Mouse (Mus musculus) limb, embryonic 10.5 days (tissue): ENCODE results near the gene Ing4. TPM values are rescaled to one million over a fixed set of nuclear protein-coding genes. Genes with fewer than 3 reads are reported as not detected.
A peak's percentile ranks its signal among the peaks of the same experiment; 100 is the strongest.
"Not testable (repeated sequence)": the region's sequence is repeated elsewhere in the genome, so short reads cannot be mapped to it uniquely, and the experiment has no call there.

Source experiments
- DNase-seq: peaks from one replicate; pipeline ENCODE4 v3.0.0-alpha.2; 2017; ENCODE audit warnings: low spot score
- H3K27ac ChIP-seq: fragments of 300-500 bp; sonication (generic); 2 replicates; pipeline ENCODE4 v1.5.1; 2016; ENCODE audit warnings: mild to moderate bottlenecking
- H3K27me3 ChIP-seq: fragments of 300-500 bp; sonication (generic); 2 replicates; pipeline ENCODE4 v1.6.1; 2016; ENCODE audit warnings: low read depth, mild to moderate bottlenecking; ENCODE audit not compliant: poor library complexity, severe bottlenecking
- H3K36me3 ChIP-seq: fragments of 300-500 bp; sonication (generic); 2 replicates; pipeline ENCODE4 v1.6.1; 2016; ENCODE audit warnings: mild to moderate bottlenecking, moderate library complexity
- H3K4me1 ChIP-seq: fragments of 300-500 bp; sonication (generic); 2 replicates; pipeline ENCODE4 v1.6.1; 2016
- H3K4me3 ChIP-seq: fragments of 300-500 bp; sonication (generic); 2 replicates; pipeline ENCODE4 v1.5.1; 2016; ENCODE audit warnings: mild to moderate bottlenecking, moderate library complexity
- H3K9me3 ChIP-seq: fragments of 300-500 bp; sonication (generic); replicated peaks from 2 replicates; pipeline ENCODE4 v1.6.1; 2016; ENCODE audit warnings: mild to moderate bottlenecking
- WGBS: fragments of 180-500 bp; shearing (Covaris S2); methylation state at CpG from one replicate; pipeline ENCODE4 v1.1.7; 2016; 5-methylcytosine and 5-hydroxymethylcytosine counted together
- polyA plus RNA-seq: library from polyadenylated mRNA; unstranded; fragments of >200 nt; fragmentation: Nextera tagmentation; extraction: Ambion mirVana; gene quantifications from 2 replicates; pipeline ENCODE4 v1.2.1, GENCODE M21; 2016

Ing4 gene
- polyA plus RNA-seq, 1 experiment from 2014 or later = 145 TPM

DNA sequence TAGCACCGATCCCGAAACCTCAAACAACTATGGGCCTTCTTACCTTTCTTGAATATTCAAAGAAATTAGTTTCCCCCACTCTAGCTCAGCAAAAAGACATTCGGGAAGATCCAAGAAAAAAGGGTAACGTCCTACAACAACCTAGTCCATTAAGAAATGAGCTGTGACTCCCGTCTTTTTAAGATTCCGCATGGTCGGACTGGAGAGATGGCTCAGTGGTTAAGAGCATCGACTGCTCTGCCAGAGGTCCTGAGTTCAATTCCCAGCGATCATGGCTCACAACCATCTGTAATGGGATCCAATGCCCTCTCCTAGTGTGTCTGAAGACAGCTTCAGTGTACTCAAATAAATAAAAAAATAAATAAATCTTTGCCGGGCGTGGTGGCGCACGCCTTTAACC, 31.5 kb upstream of the Ing4 start:
- peaks cover 29% of the 10 kb centered on the region for H3K4me1 ChIP-seq
- peaks cover 26% of the 10 kb centered on the region for H3K36me3 ChIP-seq
- no peaks in the 10 kb centered on the region for H3K9me3 ChIP-seq
- DNase-seq = no peak
- H3K27ac ChIP-seq = peak overlapping the region; percentile 99
- 47% methylated on average over 13 of the region's 13 CpGs for WGBS
- H3K27me3 ChIP-seq = peaks cover 21% of the 10 kb centered on the region
- peak overlapping the region; percentile 92 for H3K4me3 ChIP-seq

GRCm38 (mm10) chr6:125008586-125009128, 30.9 kb upstream of the Ing4 start:
- peak; percentile 96 for DNase-seq
- H3K4me1 ChIP-seq = peaks cover 26% of the 10 kb centered on the region
- peak overlapping the region; percentile 92 for H3K4me3 ChIP-seq
- H3K9me3 ChIP-seq = no peaks in the 10 kb centered on the region
- WGBS = 1% methylated on average over 34 of the region's 34 CpGs
- H3K27ac ChIP-seq = peak overlapping the region; percentile 99
- peaks cover 32% of the 10 kb centered on the region for H3K36me3 ChIP-seq
- peaks cover 15% of the 10 kb centered on the region for H3K27me3 ChIP-seq

DNA sequence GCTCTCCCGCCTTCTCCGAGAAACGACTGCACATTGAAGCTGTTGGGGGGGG, 30.6 kb upstream of the Ing4 start, which contains the start of gene Zfp384:
TSS of gene Zfp384 (plus strand) at position 17 of the 52 bp plus-strand sequence.
- Histone ChIP-seq H3K36me3 (peaks cover 35% of the 10 kb centered on the region), H3K27ac (peak within 1 kb of the TSS; percentile 99), H3K9me3 (no peaks in the 10 kb centered on the region), H3K4me3 (peak within 1 kb of the TSS; percentile 92), H3K4me1 (peaks cover 24% of the 10 kb centered on the region), H3K27me3 (peaks cover 12% of the 10 kb centered on the region; the same call in 1 of the 2 replicates)
- no peak for DNase-seq
- WGBS = 0% methylated on average over 3 of the region's 3 CpGs

DNA sequence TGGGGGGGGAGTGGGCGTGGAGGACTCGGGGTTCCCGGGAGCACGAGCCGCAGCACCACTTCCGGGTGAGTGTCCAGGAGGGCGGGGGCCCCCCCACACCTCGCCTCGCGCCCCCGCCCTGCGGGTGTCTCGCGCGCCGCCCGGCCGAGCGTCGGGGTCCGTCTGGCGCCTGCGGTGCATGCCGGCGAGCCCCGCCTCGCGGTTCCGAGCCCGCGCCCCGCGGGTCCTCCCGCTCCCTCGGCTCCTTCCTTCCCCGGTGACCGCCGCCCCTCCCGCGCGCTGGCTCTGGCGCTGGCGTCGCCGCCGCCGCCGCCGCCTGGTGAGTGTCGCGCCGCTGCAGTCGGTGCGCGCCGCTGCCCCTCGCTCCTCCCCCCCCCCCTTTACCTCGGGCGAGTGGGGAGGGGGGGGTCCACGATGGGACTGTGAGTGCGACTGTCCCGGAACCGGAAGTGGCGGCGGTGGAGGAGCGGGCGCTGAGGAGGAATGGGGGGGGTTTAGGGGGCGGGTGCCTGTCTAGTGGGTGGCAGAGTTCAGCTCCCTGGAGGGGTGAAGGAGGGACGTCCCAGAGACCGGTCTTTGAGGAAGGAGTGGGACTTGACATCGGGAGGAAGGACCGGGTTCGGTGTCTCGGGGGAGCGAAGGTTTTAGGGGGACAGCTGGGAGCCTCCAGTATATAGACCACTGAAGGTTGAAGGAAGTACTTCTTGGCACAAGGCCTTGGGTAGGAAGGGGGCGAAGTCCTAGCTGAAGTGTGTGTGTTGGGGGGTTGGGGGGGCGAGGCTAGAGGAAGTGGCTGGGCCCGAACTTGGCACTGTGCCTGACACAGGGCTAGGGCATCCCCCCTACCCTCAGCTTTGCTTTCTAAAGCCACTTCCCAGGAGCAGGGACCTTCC, 30.1 kb upstream of the Ing4 start:
- H3K9me3 ChIP-seq = no peaks in the 10 kb centered on the region
- under 1% methylated on average over 77 of the region's 78 CpGs for WGBS
- peak overlapping the region; percentile 99 for H3K27ac ChIP-seq
- H3K27me3 ChIP-seq = peaks cover 8% of the 10 kb centered on the region; the same call in 1 of the 2 replicates
- H3K4me1 ChIP-seq = peaks cover 24% of the 10 kb centered on the region
- peak; percentile 93 for DNase-seq
- H3K36me3 ChIP-seq = peaks cover 40% of the 10 kb centered on the region
- peak overlapping the region; percentile 92 for H3K4me3 ChIP-seq

GRCm38 (mm10) chr6:125017682-125018081, 21.9 kb upstream of the Ing4 start:
- peak; percentile 24 for DNase-seq
- no peaks in the 10 kb centered on the region for H3K27me3 ChIP-seq
- no peak overlapping the region for H3K27ac ChIP-seq
- H3K4me1 ChIP-seq = no peaks in the 10 kb centered on the region
- peaks cover 99% of the 10 kb centered on the region for H3K36me3 ChIP-seq
- 89% methylated on average over 3 of the region's 3 CpGs for WGBS
- H3K4me3 ChIP-seq = no peak overlapping the region
- no peaks in the 10 kb centered on the region for H3K9me3 ChIP-seq

DNA sequence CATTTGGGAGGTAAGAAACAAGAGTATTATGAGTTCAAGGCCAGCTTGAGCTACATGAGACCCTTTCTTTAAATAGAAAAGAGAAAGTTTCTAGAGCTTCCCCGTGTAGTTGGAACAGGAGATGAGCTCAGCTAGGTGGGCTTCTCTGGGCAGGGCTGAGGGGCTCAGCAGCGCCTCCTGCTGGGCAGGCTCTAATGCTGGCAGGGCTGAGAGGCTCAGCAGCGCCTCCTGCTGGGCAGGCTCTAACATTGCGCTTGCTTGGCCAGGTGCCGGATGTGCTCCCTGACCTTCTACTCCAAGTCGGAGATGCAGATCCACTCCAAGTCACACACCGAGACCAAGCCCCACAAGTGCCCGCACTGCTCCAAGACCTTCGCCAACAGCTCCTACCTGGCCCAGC, 9.0 kb upstream of the Ing4 start:
- not testable (repeated sequence) for H3K4me1 ChIP-seq, H3K9me3 ChIP-seq, H3K4me3 ChIP-seq, H3K27ac ChIP-seq, H3K27me3 ChIP-seq
- 46% methylated on average over 9 of the region's 9 CpGs for WGBS
- DNase-seq = peak; percentile 85
- H3K36me3 ChIP-seq = peaks cover 92% of the 10 kb centered on the region

GRCm38 (mm10) chr6:125031604-125032003, 8.0 kb upstream of the Ing4 start:
- Histone ChIP-seq H3K27ac (no peak overlapping the region), H3K4me3 (no peak overlapping the region), H3K36me3 (peaks cover 91% of the 10 kb centered on the region), H3K4me1 (no peaks in the 10 kb centered on the region), H3K9me3 (no peaks in the 10 kb centered on the region), H3K27me3 (no peaks in the 10 kb centered on the region)
- no peak for DNase-seq
- WGBS = 90% methylated on average over 16 of the region's 16 CpGs

- Histone ChIP-seq H3K27me3 (no peaks in the 10 kb centered on the region), H3K9me3 (no peaks in the 10 kb centered on the region), H3K4me3 (peak overlapping the region; percentile 75), H3K4me1 (peaks cover 12% of the 10 kb centered on the region; the same call in 1 of the 2 replicates), H3K36me3 (peaks cover 66% of the 10 kb centered on the region), H3K27ac (peak overlapping the region; percentile 90)
- DNase-seq = no peak
- 93% methylated on average over 4 of the region's 4 CpGs for WGBS
Observed at GRCm38 (mm10) chr6:125038666-125039065, 894 bp upstream of the Ing4 start.

GRCm38 (mm10) chr6:125039131-125039530, 429 bp upstream of the Ing4 start:
- Histone ChIP-seq H3K4me3 (peak overlapping the region; percentile 75), H3K36me3 (peaks cover 66% of the 10 kb centered on the region), H3K27me3 (no peaks in the 10 kb centered on the region), H3K27ac (peak overlapping the region; percentile 90), H3K4me1 (peaks cover 12% of the 10 kb centered on the region; the same call in 1 of the 2 replicates), H3K9me3 (no peaks in the 10 kb centered on the region)
- DNase-seq = peak; percentile 57
- 8% methylated on average over 8 of the region's 8 CpGs for WGBS

DNA sequence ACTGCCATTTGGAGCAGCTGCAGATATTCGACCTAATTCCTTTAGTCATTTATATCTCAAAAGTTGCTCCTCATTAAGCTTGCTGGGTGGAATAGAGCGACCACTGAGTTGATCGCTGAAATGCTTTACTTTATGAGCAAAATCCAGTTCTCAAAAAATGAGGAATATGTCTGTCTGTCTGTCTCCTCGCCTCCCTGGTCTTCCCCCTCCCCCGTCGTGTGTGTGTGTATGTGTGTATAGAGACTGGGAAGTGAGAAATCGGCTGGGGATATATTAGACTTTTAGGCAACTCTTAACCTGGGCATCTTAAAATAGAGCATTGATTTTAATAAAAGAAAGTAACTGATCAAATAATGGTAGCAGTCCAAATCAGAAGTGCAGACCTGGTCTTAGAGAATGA, 661 bp downstream of the Ing4 start:
- Histone ChIP-seq H3K4me1 (peaks cover 12% of the 10 kb centered on the region; the same call in 1 of the 2 replicates), H3K27ac (peak overlapping the region; percentile 90), H3K9me3 (no peaks in the 10 kb centered on the region), H3K36me3 (peaks cover 67% of the 10 kb centered on the region), H3K4me3 (peak overlapping the region; percentile 75), H3K27me3 (no peaks in the 10 kb centered on the region)
- no peak for DNase-seq
- 23% methylated on average over 7 of the region's 7 CpGs for WGBS

DNA sequence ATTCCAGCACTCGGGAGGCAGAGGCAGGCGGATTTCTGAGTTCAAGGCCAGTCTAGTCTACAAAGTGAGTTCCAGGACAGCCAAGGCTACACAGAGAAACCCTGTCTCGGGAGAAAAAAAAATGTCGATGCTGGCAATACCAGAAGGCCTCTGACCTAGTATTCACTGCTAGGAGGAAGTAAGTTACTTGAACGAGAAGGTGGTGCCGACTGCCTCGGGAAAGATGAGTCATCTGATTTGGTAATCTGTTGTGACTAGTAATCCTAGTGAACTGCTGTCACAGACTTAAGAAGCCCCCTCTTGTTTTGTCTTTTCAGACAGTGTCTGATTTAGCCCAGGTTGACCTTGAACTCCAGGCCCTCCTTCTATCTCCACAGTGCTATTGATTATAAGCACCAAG, 1.5 kb downstream of the Ing4 start:
- Histone ChIP-seq H3K27me3 (no peaks in the 10 kb centered on the region), H3K36me3 (peaks cover 65% of the 10 kb centered on the region), H3K9me3 (no peaks in the 10 kb centered on the region), H3K4me3 (no peak overlapping the region), H3K27ac (no peak overlapping the region), H3K4me1 (peaks cover 12% of the 10 kb centered on the region; the same call in 1 of the 2 replicates)
- 93% methylated on average over 7 of the region's 7 CpGs for WGBS
- DNase-seq = no peak

DNA sequence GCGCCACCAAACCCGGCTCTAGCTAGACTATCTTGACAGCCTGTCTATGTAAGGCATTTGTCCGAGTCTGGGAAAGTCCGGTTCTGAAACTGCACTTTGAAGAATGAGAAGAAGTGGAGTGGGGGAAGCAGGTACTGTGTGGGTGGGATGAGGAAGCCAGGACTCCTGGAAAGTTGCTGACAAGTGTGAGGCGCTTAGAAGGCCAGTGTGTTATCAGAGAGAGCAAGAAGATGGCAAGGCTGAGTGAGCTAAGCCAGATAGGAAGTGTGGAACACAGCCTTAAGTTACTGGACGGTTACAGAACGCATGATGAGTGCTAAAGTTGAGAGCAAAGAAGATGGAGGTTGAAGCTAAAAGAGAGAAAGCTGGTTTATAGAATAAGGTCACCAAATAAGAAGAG, 2.5 kb downstream of the Ing4 start:
- 94% methylated on average over 7 of the region's 7 CpGs for WGBS
- DNase-seq = no peak
- H3K4me1 ChIP-seq = peaks cover 12% of the 10 kb centered on the region; the same call in 1 of the 2 replicates
- no peak overlapping the region for H3K4me3 ChIP-seq
- no peak overlapping the region for H3K27ac ChIP-seq
- H3K36me3 ChIP-seq = peaks cover 66% of the 10 kb centered on the region
- H3K27me3 ChIP-seq = no peaks in the 10 kb centered on the region
- no peaks in the 10 kb centered on the region for H3K9me3 ChIP-seq

DNA sequence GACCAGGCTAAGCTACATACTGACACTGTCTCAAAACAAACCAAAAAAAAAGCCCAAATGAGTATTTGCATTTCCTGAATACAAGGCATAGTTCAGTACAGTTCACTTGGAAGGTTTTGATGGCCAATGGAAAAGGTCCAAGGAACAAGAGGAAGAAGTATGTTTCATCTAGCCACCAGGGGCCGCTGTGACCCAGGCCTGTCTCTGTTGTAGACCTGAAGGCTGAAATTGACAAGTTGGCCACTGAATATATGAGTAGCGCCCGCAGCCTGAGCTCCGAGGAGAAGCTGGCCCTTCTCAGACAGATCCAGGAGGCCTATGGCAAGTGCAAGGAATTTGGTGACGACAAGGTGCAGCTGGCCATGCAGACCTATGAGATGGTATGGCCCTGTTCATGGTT, 7.1 kb downstream of the Ing4 start:
- Histone ChIP-seq H3K4me3 (no peak overlapping the region), H3K36me3 (peaks cover 91% of the 10 kb centered on the region), H3K27me3 (no peaks in the 10 kb centered on the region), H3K27ac (no peak overlapping the region), H3K4me1 (peaks cover 8% of the 10 kb centered on the region; the same call in 1 of the 2 replicates), H3K9me3 (no peaks in the 10 kb centered on the region)
- 54% methylated on average over 5 of the region's 5 CpGs for WGBS
- peak; percentile 86 for DNase-seq
